Mouse (Mus musculus) induced T-regulatory cell, adult 2 months (primary cell): ENCODE measurements around the gene Cad.

Experiments used
- DNase-seq: peaks from one replicate; pipeline ENCODE4 v3.0.0-alpha.2; 2012; ENCODE audit warnings: low read depth

The Cad gene

GRCm38 (mm10) chr5:31110781-31111180 is 56.2 kb downstream of the Cad start:
- peak; percentile 51 for DNase-seq

- no peak for DNase-seq
Measured at GRCm38 (mm10) chr5:31116354-31116753, 61.8 kb downstream of the Cad start, which contains the start of gene Trim54. TSS of gene Trim54 (plus strand) at chr5:31116712.

DNA sequence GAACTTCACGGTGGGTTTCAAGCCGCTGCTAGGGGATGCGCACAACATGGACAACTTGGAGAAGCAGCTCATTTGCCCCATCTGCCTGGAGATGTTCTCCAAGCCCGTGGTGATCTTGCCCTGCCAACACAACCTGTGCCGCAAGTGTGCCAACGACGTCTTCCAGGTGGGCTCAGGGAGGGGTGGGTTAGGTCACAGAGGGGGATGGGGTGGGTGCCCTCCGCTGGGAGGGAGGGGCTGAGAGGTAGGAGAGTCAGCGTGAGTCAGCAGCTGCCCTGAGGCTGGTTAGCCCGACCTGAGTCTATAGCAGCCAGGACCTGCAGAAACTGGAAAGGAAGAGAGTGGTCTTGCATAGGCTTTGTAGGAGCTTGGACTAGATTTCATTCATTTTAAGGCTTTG is 62.3 kb downstream of the Cad start:
- no peak for DNase-seq

DNA sequence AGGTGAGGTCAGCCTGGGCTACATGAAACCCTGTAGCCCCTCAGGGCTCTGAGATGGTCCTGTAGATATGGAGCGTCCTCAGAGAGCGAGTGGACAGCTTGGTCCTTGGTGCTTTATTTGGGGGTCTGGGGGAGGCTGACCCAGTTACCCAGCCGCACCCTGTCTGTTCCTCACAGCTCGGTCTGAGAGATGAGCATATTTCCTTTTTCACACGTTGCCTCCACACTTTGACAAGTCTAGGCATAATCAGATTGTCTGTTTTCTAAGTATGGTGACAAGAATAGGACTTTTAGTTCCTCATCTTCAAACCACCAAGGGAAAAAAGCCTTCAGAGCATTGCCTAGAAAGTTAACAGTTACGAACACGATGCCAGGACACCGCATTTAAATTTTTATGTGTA is 66.5 kb downstream of the Cad start:
- no peak for DNase-seq

DNA sequence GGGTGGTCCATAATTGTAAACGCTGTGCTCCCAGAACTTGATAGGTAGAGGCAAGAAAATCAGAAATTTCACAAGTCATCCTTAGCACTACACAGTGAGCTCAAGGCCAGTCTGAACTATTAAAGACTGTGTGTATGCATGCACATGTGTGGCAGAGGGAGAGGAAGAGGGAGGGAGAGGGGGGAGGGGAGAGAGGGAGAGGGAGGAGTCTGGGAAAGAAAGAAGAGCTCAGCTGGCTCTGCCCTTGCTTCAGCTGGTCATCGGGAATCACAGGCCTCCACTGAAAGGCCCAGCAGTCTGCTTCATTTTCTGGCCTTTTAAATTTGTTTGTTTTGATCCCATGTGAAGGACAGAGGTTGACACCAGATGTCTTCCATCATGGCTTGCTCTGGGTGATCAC is 68.9 kb downstream of the Cad start:
- no peak for DNase-seq

DNA sequence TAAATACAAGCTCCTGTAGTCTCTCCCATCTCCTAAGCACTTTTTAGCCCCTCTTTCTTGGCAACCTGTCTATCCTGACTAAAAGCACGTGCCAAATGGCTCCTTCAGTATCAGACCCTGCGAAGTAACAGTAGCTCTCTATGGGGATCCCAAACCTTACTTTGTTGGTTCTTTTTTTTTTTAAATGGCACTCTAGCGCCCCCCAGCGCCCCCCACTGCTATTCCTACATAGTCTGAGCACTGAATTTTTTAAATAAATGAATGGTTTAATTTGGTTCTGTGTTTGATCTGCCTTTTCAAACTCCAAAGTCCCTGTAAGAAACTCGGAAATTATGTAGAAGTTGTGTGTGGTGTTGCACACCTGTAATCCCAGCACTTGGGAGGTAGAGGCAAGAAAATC is 71.5 kb downstream of the Cad start:
- peak; percentile 23 for DNase-seq
